In genomic region chr17:35134801-35135590, GRCm38 (mm10) we compare ENCODE assay signal across 8 mouse cellular contexts. TPM values are rescaled to one million over a fixed set of nuclear protein-coding genes. Genes with fewer than 3 reads are reported as not detected.
DNase-seq lines count a peak whose midpoint lies in the region; ATAC-seq and TF ChIP-seq lines count a peak whose summit lies in the region.

Gene Bag6 (plus strand): TSS chr17:35135178.

- ATAC-seq in heart, embryonic 12.5 days (ENCODE audit: insufficient number of reproducible peaks, low FRiP score) = peak; percentile 93
- peak; percentile 88 for ATAC-seq in kidney, postnatal 0 days (replicated peaks; ENCODE audit: low FRiP score, low read depth)
- peak; percentile 89 for ATAC-seq in liver, embryonic 11.5 days (replicated peaks; ENCODE audit: low FRiP score)
- ATAC-seq in stomach, embryonic 14.5 days (ENCODE audit: insufficient number of reproducible peaks, insufficient read depth, low FRiP score, low read depth) = peak; percentile 93

- H3K79me3 ChIP-seq in C2C12 (ENCODE audit: low read depth) = peaks cover 43% of the 10 kb centered on the region

- peak within 1 kb of the TSS; percentile 70 for H3ac ChIP-seq in C2C12 (ENCODE audit: control insufficient read depth, insufficient read length, low read depth)

- H3K79me2 ChIP-seq in C2C12 (ENCODE audit: control insufficient read depth, insufficient read depth) = peaks cover 47% of the 10 kb centered on the region

- H3K27me3 ChIP-seq in C2C12 (ENCODE audit: control insufficient read depth, insufficient read depth, insufficient read length) = no peaks in the 10 kb centered on the region
- H3K27me3 ChIP-seq in erythroblast, embryonic 14.5 days (ENCODE audit: control insufficient read depth) = no peaks in the 10 kb centered on the region
- no peaks in the 10 kb centered on the region for H3K27me3 ChIP-seq in heart, embryonic 12.5 days (replicated peaks)
- no peaks in the 10 kb centered on the region for H3K27me3 ChIP-seq in kidney, postnatal 0 days (ENCODE audit: insufficient read depth, low read length)
- no peaks in the 10 kb centered on the region for H3K27me3 ChIP-seq in liver, embryonic 11.5 days (replicated peaks; ENCODE audit: control insufficient read depth, insufficient read depth, low read length)
- H3K27me3 ChIP-seq in stomach, embryonic 14.5 days (ENCODE audit: control insufficient read depth, insufficient read depth, low read length) = no peaks in the 10 kb centered on the region

- H3K4me3 ChIP-seq in C2C12 (ENCODE audit: insufficient read depth, poor library complexity, severe bottlenecking) = peak within 1 kb of the TSS; percentile 81
- peak within 1 kb of the TSS; percentile 99 for H3K4me3 ChIP-seq in erythroblast, embryonic 14.5 days (replicated peaks)
- peak within 1 kb of the TSS; percentile 87 for H3K4me3 ChIP-seq in heart, embryonic 12.5 days
- H3K4me3 ChIP-seq in kidney, postnatal 0 days (replicated peaks; ENCODE audit: low read depth, low read length) = peak within 1 kb of the TSS; percentile 76
- H3K4me3 ChIP-seq in liver, embryonic 11.5 days (ENCODE audit: low read depth, low read length) = peak within 1 kb of the TSS; percentile 90
- H3K4me3 ChIP-seq in stomach, embryonic 14.5 days (ENCODE audit: low read depth, low read length) = peak within 1 kb of the TSS; percentile 67

- no peaks in the 10 kb centered on the region for H3K9me3 ChIP-seq in erythroblast, embryonic 14.5 days (ENCODE audit: control insufficient read depth, low read length)
- H3K9me3 ChIP-seq in heart, embryonic 12.5 days (replicated peaks) = no peaks in the 10 kb centered on the region
- H3K9me3 ChIP-seq in kidney, postnatal 0 days (replicated peaks; ENCODE audit: low read length) = no peaks in the 10 kb centered on the region
- no peaks in the 10 kb centered on the region for H3K9me3 ChIP-seq in liver, embryonic 11.5 days (ENCODE audit: control insufficient read depth, low read length)
- H3K9me3 ChIP-seq in stomach, embryonic 14.5 days (ENCODE audit: control insufficient read depth, low read depth, low read length) = no peaks in the 10 kb centered on the region

- H3K4me1 ChIP-seq in erythroblast, embryonic 14.5 days (ENCODE audit: control insufficient read depth) = peaks cover 36% of the 10 kb centered on the region
- peaks cover 15% of the 10 kb centered on the region for H3K4me1 ChIP-seq in heart, embryonic 12.5 days (replicated peaks)
- H3K4me1 ChIP-seq in kidney, postnatal 0 days (replicated peaks; ENCODE audit: insufficient read depth, low read length) = peaks cover 9% of the 10 kb centered on the region
- peaks cover 18% of the 10 kb centered on the region for H3K4me1 ChIP-seq in liver, embryonic 11.5 days (replicated peaks; ENCODE audit: control insufficient read depth, insufficient read depth, low read length)
- H3K4me1 ChIP-seq in stomach, embryonic 14.5 days (ENCODE audit: control insufficient read depth, insufficient read depth, low read length) = peaks cover 12% of the 10 kb centered on the region

- no peak for TF ChIP-seq CTCF in C2C12 (IDR thresholded peaks at IDR 0.05; ENCODE audit: control insufficient read depth, insufficient read depth, insufficient read length)
- TF ChIP-seq CTCF in brain, embryonic 14.5 days (IDR thresholded peaks at IDR 0.05; ENCODE audit: borderline replicate concordance, extremely low read depth, insufficient read depth, insufficient read length) = no peak
- TF ChIP-seq CTCF in kidney, postnatal 0 days (IDR thresholded peaks at IDR 0.05; ENCODE audit: low read depth) = peak; percentile 9; the same call in 1 of the 2 replicates

- peak within 1 kb of the TSS; percentile 97 for H3K27ac ChIP-seq in heart, embryonic 12.5 days (ENCODE audit: poor library complexity, severe bottlenecking)
- peak within 1 kb of the TSS; percentile 90 for H3K27ac ChIP-seq in kidney, postnatal 0 days
- peak within 1 kb of the TSS; percentile 92 for H3K27ac ChIP-seq in liver, embryonic 11.5 days (ENCODE audit: low read depth, low read length)
- peak within 1 kb of the TSS; percentile 92 for H3K27ac ChIP-seq in stomach, embryonic 14.5 days (ENCODE audit: low read length)

- peak within 1 kb of the TSS; percentile 94 for H3K4me2 ChIP-seq in heart, embryonic 12.5 days
- H3K4me2 ChIP-seq in kidney, postnatal 0 days (ENCODE audit: low read length) = peak within 1 kb of the TSS; percentile 80
- H3K4me2 ChIP-seq in liver, embryonic 11.5 days = peak within 1 kb of the TSS; percentile 97
- peak within 1 kb of the TSS; percentile 88 for H3K4me2 ChIP-seq in stomach, embryonic 14.5 days (replicated peaks; ENCODE audit: low read depth, low read length)

- peak within 1 kb of the TSS; percentile 88 for H3K9ac ChIP-seq in heart, embryonic 12.5 days
- peak within 1 kb of the TSS; percentile 71 for H3K9ac ChIP-seq in kidney, postnatal 0 days (ENCODE audit: low read depth, low read length)
- peak within 1 kb of the TSS; percentile 84 for H3K9ac ChIP-seq in liver, embryonic 11.5 days (ENCODE audit: low read depth, low read length)
- H3K9ac ChIP-seq in stomach, embryonic 14.5 days (replicated peaks; ENCODE audit: low read depth, low read length) = peak within 1 kb of the TSS; percentile 84

- TF ChIP-seq POLR2A in brain, embryonic 14.5 days (IDR thresholded peaks at IDR 0.05; ENCODE audit: borderline replicate concordance, extremely low read depth, insufficient read depth, insufficient read length, poor library complexity, severe bottlenecking) = peak; percentile 77

- peaks cover 15% of the 10 kb centered on the region for H3K36me3 ChIP-seq in C2C12 (ENCODE audit: control insufficient read depth, insufficient read depth)
- H3K36me3 ChIP-seq in erythroblast, embryonic 14.5 days (ENCODE audit: control insufficient read depth) = peaks cover 36% of the 10 kb centered on the region
- peaks cover 24% of the 10 kb centered on the region for H3K36me3 ChIP-seq in heart, embryonic 12.5 days
- peaks cover 21% of the 10 kb centered on the region; the same call in 1 of the 2 replicates for H3K36me3 ChIP-seq in kidney, postnatal 0 days (ENCODE audit: insufficient read depth, low read length)
- peaks cover 19% of the 10 kb centered on the region for H3K36me3 ChIP-seq in liver, embryonic 11.5 days (ENCODE audit: control insufficient read depth, insufficient read depth, low read length)
- peaks cover 16% of the 10 kb centered on the region for H3K36me3 ChIP-seq in stomach, embryonic 14.5 days (ENCODE audit: control insufficient read depth, insufficient read depth, low read length)

- under 1% methylated on average over 66 of the region's 66 CpGs for WGBS in heart, embryonic 12.5 days
- under 1% methylated on average over 64 of the region's 66 CpGs for WGBS in kidney, postnatal 0 days
- under 1% methylated on average over 66 of the region's 66 CpGs for WGBS in liver, embryonic 11.5 days
- WGBS in stomach, embryonic 14.5 days = under 1% methylated on average over 66 of the region's 66 CpGs

- DNase-seq in brain, embryonic 14.5 days (ENCODE audit: low read depth) = peak; percentile 98
- peak; percentile 98 for DNase-seq in kidney, postnatal 0 days (ENCODE audit: low spot score)
- DNase-seq in liver, embryonic 11.5 days (ENCODE audit: low spot score) = peak; percentile 96
- DNase-seq in naive thymus-derived CD4-positive, alpha-beta T cell, adult 2 months (ENCODE audit: low read depth) = peak; percentile 98

TF ChIP-seq in C2C12, 6 proteins besides CTCF, POLR2A, EP300 and RAD21:
- TF ChIP-seq USF1 (IDR thresholded peaks at IDR 0.05; ENCODE audit: low read depth) = no peak
- TF ChIP-seq MAX (IDR thresholded peaks at IDR 0.05) = peak; percentile 99

RNA-seq across cellular contexts. Expression of gene Bag6, which starts in this region (rescaled TPM):
- polyA plus RNA-seq in C2C12 (2012; fragmentation: generic; extraction: Trizol) = 202 TPM
- polyA plus RNA-seq in brain, embryonic 14.5 days (2012; rRNA removed) = 378 and 427 TPM in 2 replicates
- 88.8 and 102 TPM in 2 replicates for polyA plus RNA-seq in erythroblast, embryonic 14.5 days (2012)
- polyA plus RNA-seq in heart, embryonic 12.5 days (2016; fragmentation: Nextera tagmentation; extraction: Ambion mirVana) = 56.1 and 61.6 TPM in 2 replicates
- 46.0 and 50.2 TPM in 2 replicates for polyA plus RNA-seq in kidney, postnatal 0 days (2015; fragmentation: Nextera tagmentation; extraction: Ambion mirVana)
- 61.4 and 73.6 TPM in 2 replicates for polyA plus RNA-seq in liver, embryonic 11.5 days (2014; fragmentation: Nextera tagmentation; extraction: Ambion mirVana)
- polyA plus RNA-seq in stomach, embryonic 14.5 days (2014; fragmentation: Nextera tagmentation; extraction: Ambion mirVana) = 86.5 and 89.0 TPM in 2 replicates

Comparison
In these comparisons a context has a peak if more than half of its experiments do, and no peak if none do; other contexts are left out.
1. Peak in every context shown above with its lines: DNase-seq, ATAC-seq, H3K4me3 ChIP-seq and H3K27ac ChIP-seq.